Mouse (Mus musculus): Measurements from ENCODE around the gene Mtm1. TPM values are rescaled to one million over a fixed set of nuclear protein-coding genes. Genes with fewer than 3 reads are reported as not detected.

The Mtm1 gene
- polyA plus RNA-seq (2016; fragmentation: Nextera tagmentation; extraction: Ambion mirVana), result 3.9 and 4.0 TPM in 2 replicates

DNA sequence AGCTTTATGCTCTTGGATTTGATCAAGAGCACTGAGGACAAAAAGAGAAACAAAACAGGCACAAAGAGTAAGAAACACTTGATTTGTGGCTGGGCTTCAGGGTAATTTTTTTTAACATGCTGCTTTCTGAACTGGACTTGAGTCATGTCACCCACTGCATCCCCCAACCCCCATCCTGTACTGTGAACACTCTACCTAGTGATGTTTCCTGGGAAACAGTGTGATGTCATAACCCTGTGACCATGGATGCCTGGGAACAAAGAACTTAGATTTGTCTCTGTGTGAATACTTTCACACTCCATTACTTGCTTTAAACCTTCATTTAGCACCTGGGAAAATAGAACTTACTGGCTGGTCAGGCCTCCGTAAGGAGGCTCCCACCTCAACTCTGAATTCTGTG, at the start of gene Mtm1:
Gene Mtm1 (plus strand): TSS at position 301 of the 400 bp plus-strand sequence.
- no peak within 1 kb of the TSS for H3K9ac ChIP-seq
- 84% methylated on average over 1 of the region's 1 CpGs for WGBS
- H3K4me1 ChIP-seq, result no peaks in the 10 kb centered on the region
- no peak within 1 kb of the TSS for H3K4me2 ChIP-seq (replicated peaks)
- no peak within 1 kb of the TSS for H3K27ac ChIP-seq
- ATAC-seq (ENCODE audit: insufficient number of reproducible peaks, insufficient read depth, low FRiP score, low TSS enrichment), result no peak
- no peaks in the 10 kb centered on the region for H3K9me3 ChIP-seq
- H3K36me3 ChIP-seq, result no peaks in the 10 kb centered on the region
- no peak within 1 kb of the TSS for H3K4me3 ChIP-seq
- H3K27me3 ChIP-seq, result no peaks in the 10 kb centered on the region

DNA sequence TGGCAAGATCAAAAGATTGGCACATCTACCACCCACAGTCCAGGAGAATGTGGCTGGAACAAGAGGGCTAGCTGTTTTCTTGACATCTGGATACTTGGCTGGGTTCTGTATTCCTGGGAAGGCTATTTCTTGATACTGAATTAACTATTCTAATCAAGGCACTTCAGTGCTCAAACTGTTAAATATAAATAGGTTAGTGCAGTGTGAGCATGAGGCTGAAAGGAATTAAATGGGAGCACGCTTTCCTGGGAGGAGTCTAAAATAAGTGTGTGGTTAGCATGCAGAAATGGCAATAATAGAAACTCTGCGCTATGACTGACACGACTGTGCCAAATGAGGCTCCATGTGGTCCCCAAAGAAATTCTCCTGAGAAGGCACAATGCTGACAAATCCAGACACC, 29.0 kb upstream of the Mtm1 start:
- no peaks in the 10 kb centered on the region for H3K9me3 ChIP-seq
- H3K27me3 ChIP-seq, result no peaks in the 10 kb centered on the region
- WGBS, result 88% methylated on average over 3 of the region's 3 CpGs
- no peaks in the 10 kb centered on the region for H3K4me1 ChIP-seq
- H3K27ac ChIP-seq, result no peak overlapping the region
- no peak overlapping the region for H3K4me2 ChIP-seq (replicated peaks)
- H3K9ac ChIP-seq, result no peak overlapping the region
- no peak overlapping the region for H3K4me3 ChIP-seq
- no peak for ATAC-seq (ENCODE audit: insufficient number of reproducible peaks, insufficient read depth, low FRiP score, low TSS enrichment)
- no peaks in the 10 kb centered on the region for H3K36me3 ChIP-seq

DNA sequence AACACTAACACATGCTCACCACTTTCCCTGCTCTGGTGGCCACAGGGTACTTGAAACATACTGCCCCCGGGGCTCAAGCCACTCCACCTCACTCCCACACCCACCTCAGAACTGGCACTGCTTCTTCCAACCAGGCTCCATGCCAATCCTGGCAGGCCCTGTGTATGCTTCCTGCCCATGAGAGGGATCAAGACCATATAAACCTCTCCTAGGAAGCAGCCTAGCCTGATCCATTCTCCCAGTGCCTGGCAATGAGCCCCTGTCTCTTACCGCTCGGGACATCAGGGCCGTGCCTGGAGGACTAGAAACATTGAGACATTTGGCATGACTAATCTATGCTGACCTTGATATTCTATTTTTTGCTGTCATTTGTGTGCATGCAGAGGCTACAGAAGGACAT, 26.9 kb upstream of the Mtm1 start:
- WGBS, result 93% methylated on average over 4 of the region's 4 CpGs
- Histone ChIP-seq H3K4me2 (replicated peaks) (no peak overlapping the region), H3K27me3 (no peaks in the 10 kb centered on the region), H3K4me1 (no peaks in the 10 kb centered on the region), H3K36me3 (no peaks in the 10 kb centered on the region), H3K9ac (no peak overlapping the region), H3K9me3 (no peaks in the 10 kb centered on the region), H3K27ac (no peak overlapping the region), H3K4me3 (no peak overlapping the region)
- ATAC-seq (ENCODE audit: insufficient number of reproducible peaks, insufficient read depth, low FRiP score, low TSS enrichment), result no peak

DNA sequence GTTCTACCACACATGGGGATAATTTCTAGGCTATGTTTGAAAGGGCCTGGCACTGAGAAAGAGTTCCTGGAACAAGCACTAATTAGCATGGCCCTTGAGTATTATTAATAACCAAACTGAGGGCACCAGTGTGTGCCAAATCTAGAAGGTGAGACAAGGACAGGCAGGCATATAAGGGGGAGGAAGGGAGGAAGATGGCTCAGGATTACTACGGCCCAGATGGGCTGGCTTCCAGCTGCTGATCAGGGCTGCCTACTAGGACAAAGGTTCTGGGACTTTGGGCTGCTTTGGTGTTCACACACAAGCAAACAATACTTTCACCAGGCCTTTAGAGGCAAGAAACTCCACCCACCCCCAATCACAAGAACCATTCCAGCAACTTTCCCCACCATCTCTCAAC, 24.2 kb upstream of the Mtm1 start:
- no peaks in the 10 kb centered on the region for H3K27me3 ChIP-seq

DNA sequence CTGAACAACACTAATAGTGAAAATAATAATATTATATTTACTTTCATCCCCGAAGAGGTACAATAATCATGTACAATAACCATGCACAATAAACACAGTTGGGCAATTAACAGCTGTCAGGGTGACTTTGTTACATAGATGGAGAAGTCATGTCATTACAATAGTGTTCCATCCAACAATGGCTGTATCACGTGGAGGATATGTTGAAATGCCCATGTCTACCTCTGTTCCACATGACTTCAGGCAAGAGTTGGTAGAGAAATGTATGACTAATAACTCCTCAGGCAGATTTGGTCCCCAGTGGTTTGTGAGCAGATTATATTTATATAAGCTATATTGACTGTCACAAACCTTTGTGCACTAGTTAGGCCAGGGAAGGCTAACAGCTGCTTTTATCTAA, 5.8 kb upstream of the Mtm1 start:
- Histone ChIP-seq H3K4me1 (no peaks in the 10 kb centered on the region), H3K9ac (no peak overlapping the region), H3K27ac (no peak overlapping the region), H3K27me3 (no peaks in the 10 kb centered on the region), H3K4me3 (no peak overlapping the region), H3K4me2 (replicated peaks) (no peak overlapping the region), H3K36me3 (no peaks in the 10 kb centered on the region), H3K9me3 (no peaks in the 10 kb centered on the region)
- WGBS, result 65% methylated on average over 2 of the region's 2 CpGs
- no peak for ATAC-seq (ENCODE audit: insufficient number of reproducible peaks, insufficient read depth, low FRiP score, low TSS enrichment)

More for the DNA sequence above, 24.2 kb upstream of the Mtm1 start:
- Histone ChIP-seq H3K9ac (no peak overlapping the region), H3K4me1 (no peaks in the 10 kb centered on the region), H3K4me2 (replicated peaks) (no peak overlapping the region), H3K4me3 (no peak overlapping the region), H3K27ac (no peak overlapping the region), H3K9me3 (no peaks in the 10 kb centered on the region), H3K36me3 (no peaks in the 10 kb centered on the region)
- 85% methylated on average over 1 of the region's 1 CpGs for WGBS
- no peak for ATAC-seq (ENCODE audit: insufficient number of reproducible peaks, insufficient read depth, low FRiP score, low TSS enrichment)

DNA sequence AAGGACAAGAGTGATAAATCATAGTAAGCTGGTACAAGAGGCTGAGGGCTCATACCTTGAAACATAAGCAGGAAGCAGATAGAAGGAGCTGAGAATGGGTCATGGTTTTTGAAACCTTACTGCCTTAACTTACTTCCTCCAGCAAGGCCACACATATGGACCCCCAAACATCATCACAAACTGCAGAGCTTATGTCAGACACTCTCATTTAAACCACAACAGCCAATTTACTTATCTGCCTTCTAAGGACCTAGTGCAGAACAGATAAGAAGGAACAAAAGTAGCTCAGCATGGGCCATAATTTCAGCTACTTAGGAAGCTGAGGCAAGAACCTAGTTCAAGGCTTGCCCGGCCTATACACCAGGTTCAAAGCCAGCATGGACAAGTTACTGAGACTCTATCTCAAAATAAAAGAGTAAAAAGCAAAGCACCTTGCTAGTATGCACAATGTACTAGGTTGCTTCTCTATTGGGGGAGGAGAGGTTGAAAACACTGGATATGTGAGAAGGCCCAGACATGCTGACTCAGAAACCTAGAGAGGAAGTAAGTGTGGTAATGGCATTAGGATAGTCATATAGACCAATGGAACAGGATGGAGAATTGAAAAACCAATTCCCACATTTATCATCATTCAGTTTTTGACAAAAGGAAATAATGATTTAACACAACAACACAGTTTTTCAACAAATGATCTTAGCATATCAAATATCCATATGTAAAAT, 4.6 kb upstream of the Mtm1 start:
- WGBS, result 88% methylated on average over 1 of the region's 1 CpGs

DNA sequence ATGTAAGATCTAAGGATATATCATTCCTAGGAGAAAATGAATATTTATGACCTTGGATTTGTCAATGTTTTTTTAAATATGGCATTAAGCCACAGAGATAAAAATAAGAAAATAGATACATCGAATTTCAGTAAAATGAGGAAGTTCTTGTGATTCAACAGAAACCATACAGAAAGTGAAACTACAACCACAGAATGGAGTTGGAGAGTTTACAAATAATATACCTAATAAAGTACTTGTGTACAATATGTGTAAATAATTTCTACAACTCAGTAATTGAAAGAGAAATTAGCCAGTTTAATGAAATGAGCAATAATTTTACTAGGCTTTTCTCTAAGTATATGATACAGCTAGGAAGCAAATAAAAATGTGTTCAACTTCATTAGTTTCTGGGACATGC, 4.0 kb upstream of the Mtm1 start:
- WGBS, result 81% methylated on average over 1 of the region's 1 CpGs
- Histone ChIP-seq H3K36me3 (no peaks in the 10 kb centered on the region), H3K4me2 (replicated peaks) (no peak overlapping the region), H3K4me3 (no peak overlapping the region), H3K27ac (no peak overlapping the region), H3K9ac (no peak overlapping the region), H3K9me3 (no peaks in the 10 kb centered on the region), H3K4me1 (no peaks in the 10 kb centered on the region), H3K27me3 (no peaks in the 10 kb centered on the region)
- ATAC-seq (ENCODE audit: insufficient number of reproducible peaks, insufficient read depth, low FRiP score, low TSS enrichment), result no peak

More for the DNA sequence above, 4.6 kb upstream of the Mtm1 start:
- no peak overlapping the region for H3K27ac ChIP-seq
- ATAC-seq (ENCODE audit: insufficient number of reproducible peaks, insufficient read depth, low FRiP score, low TSS enrichment), result no peak
- H3K4me3 ChIP-seq, result no peak overlapping the region
- no peaks in the 10 kb centered on the region for H3K36me3 ChIP-seq
- H3K27me3 ChIP-seq, result no peaks in the 10 kb centered on the region
- H3K9ac ChIP-seq, result no peak overlapping the region
- no peak overlapping the region for H3K4me2 ChIP-seq (replicated peaks)
- no peaks in the 10 kb centered on the region for H3K9me3 ChIP-seq
- no peaks in the 10 kb centered on the region for H3K4me1 ChIP-seq

DNA sequence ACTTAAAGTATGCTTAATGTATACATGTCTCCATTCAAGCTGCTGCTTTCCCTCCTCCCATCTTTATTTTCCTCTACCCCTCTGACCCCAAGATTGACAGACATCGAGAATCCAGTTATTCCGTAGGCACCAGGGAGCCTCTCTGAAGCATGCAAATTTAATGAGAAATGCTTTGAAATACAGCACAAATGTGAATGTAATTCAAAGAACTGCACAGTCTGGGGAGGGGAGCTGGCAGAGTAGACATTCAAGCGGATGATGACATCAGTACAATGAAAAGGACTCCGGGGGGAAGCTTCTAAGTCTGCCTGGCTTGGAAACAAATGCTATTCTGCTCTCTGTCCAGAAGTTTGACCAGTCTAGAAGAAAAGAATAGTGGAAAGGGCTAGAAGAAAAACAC, 2.3 kb downstream of the Mtm1 start:
- Histone ChIP-seq H3K4me2 (replicated peaks) (no peak overlapping the region), H3K9ac (no peak overlapping the region), H3K9me3 (no peaks in the 10 kb centered on the region), H3K36me3 (no peaks in the 10 kb centered on the region), H3K4me1 (no peaks in the 10 kb centered on the region), H3K4me3 (no peak overlapping the region), H3K27ac (no peak overlapping the region), H3K27me3 (no peaks in the 10 kb centered on the region)
- WGBS, result 80% methylated on average over 4 of the region's 4 CpGs
- no peak for ATAC-seq (ENCODE audit: insufficient number of reproducible peaks, insufficient read depth, low FRiP score, low TSS enrichment)

DNA sequence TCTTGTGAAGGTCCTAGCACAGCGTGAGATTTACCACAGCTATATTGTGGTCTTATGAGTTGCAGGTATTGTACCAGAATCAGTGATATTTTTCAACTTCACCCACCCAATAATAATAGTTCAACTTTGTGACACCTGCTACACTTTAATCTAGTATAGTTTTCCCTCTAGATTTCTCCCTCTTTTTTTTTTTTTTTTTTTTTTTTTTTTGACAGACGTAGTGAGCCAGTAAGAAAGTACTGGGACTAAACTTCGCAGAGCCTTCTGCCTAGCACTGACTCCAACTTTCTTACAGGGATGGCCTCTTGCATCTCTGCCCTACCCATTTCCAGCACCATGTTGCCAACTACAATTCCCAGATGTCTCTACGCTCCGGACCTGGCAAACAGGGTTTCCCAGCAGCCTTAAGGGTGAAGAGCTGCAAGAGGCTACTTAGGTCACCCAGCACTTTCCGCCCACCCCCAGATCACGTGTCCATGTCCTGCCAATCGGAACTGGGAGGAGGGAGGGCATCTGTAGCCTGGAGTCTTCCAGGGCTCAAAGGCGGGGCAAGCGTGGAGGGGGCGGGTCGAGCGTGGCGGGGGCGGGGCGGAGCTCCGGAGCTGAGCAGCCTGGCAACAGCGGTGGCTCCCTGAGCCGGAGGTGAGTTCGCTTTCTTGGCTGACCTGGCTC, 4.0 kb downstream of the Mtm1 start:
- 26% methylated on average over 18 of the region's 20 CpGs for WGBS
- peak overlapping the region; percentile 45 for H3K4me3 ChIP-seq
- no peaks in the 10 kb centered on the region for H3K9me3 ChIP-seq
- H3K4me1 ChIP-seq, result no peaks in the 10 kb centered on the region
- H3K27me3 ChIP-seq, result no peaks in the 10 kb centered on the region
- ATAC-seq (ENCODE audit: insufficient number of reproducible peaks, insufficient read depth, low FRiP score, low TSS enrichment), result peak; percentile 97
- no peaks in the 10 kb centered on the region for H3K36me3 ChIP-seq
- H3K27ac ChIP-seq, result no peak overlapping the region
- no peak overlapping the region for H3K9ac ChIP-seq
- H3K4me2 ChIP-seq (replicated peaks), result peak overlapping the region; percentile 60

DNA sequence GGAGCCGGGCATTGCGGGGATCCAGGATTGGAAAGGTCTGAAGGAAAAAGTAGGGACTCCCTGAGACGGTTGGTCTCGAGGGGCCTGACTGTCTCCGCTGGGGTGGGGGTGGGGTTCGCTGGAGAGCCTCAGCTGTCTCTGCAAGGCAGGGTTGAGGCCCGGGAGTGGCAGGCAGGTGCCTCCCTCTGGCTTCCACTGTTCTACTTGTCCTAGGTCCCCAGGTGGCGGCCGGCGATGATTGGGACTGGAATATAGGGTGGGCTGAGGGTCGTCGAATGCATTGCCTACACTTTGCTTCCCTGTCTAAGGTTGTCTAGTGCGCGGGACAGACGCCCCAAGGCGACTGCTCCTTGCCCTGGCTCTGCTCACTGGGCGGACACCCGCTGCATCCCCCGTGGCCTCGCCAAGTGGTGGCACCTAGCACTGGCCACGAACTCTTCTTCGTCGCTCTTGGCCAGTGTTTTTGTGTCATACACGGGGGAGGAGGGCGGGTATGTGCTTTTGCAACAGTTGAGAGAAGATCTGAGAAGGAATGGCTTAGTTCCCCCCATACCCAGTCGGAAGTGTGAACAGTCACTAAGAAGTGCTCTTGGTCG, 4.6 kb downstream of the Mtm1 start:
- H3K4me1 ChIP-seq, result no peaks in the 10 kb centered on the region
- no peak overlapping the region for H3K27ac ChIP-seq
- H3K4me3 ChIP-seq, result peak overlapping the region; percentile 45
- H3K27me3 ChIP-seq, result no peaks in the 10 kb centered on the region
- ATAC-seq (ENCODE audit: insufficient number of reproducible peaks, insufficient read depth, low FRiP score, low TSS enrichment), result peak; percentile 88
- H3K4me2 ChIP-seq (replicated peaks), result peak overlapping the region; percentile 60
- H3K9ac ChIP-seq, result 0 out of 2 replicates have a peak overlapping the region, but pooled peaks have one; percentile 19
- 20% methylated on average over 27 of the region's 27 CpGs for WGBS
- H3K36me3 ChIP-seq, result no peaks in the 10 kb centered on the region
- H3K9me3 ChIP-seq, result no peaks in the 10 kb centered on the region

DNA sequence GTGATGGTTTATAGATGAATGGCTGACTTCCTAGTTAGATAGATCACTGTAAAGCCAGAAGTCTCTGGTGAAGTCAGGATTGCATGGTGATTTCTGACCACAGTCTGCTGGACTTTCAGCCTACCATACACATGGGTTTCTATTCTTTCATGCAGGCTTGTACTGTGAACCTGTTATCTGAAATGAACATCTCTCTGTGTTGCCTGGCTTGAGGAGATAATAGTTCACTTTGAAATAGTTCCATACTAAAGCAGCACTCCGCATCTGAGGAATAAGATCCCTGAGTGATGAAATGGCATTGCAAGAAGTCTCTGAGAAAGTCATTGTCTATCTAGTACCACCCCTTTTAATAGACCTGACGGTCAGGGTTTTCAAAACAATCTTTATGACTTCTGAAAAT, 6.3 kb downstream of the Mtm1 start:
- Histone ChIP-seq H3K9ac (no peak overlapping the region), H3K27me3 (no peaks in the 10 kb centered on the region), H3K36me3 (no peaks in the 10 kb centered on the region), H3K4me2 (replicated peaks) (no peak overlapping the region), H3K27ac (no peak overlapping the region), H3K4me3 (no peak overlapping the region), H3K4me1 (no peaks in the 10 kb centered on the region), H3K9me3 (no peaks in the 10 kb centered on the region)
- ATAC-seq (ENCODE audit: insufficient number of reproducible peaks, insufficient read depth, low FRiP score, low TSS enrichment), result no peak
- 83% methylated on average over 2 of the region's 2 CpGs for WGBS

DNA sequence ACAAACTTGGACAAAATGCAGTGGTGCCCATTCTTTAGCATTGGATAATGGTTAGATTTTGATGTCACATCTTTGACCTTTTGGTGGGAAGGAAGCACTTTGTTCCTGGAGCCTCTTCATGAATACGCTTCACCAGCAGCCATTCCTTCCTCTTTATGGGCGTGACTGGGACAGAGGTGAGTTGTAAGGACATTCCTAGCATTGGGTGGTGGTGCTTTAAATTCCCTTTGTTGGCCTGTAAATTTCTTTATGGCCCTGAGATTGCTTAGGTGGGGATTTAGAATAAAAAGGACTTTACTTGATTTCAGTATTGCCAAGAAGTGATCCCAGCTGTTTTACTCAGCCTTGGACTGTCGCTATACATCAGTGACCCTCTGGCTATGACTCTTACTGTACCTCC, 8.3 kb downstream of the Mtm1 start:
- Histone ChIP-seq H3K9me3 (no peaks in the 10 kb centered on the region), H3K27ac (no peak overlapping the region), H3K9ac (no peak overlapping the region), H3K27me3 (no peaks in the 10 kb centered on the region), H3K4me2 (replicated peaks) (no peak overlapping the region), H3K36me3 (no peaks in the 10 kb centered on the region), H3K4me1 (no peaks in the 10 kb centered on the region), H3K4me3 (no peak overlapping the region)
- WGBS, result 78% methylated on average over 3 of the region's 3 CpGs
- ATAC-seq (ENCODE audit: insufficient number of reproducible peaks, insufficient read depth, low FRiP score, low TSS enrichment), result no peak

Data from embryonic facial prominence, embryonic 12.5 days (tissue).